Mouse (Mus musculus) forebrain, postnatal 0 days (tissue): Measurements from ENCODE around the gene Stk10. TPM values are rescaled to one million over a fixed set of nuclear protein-coding genes. Genes with fewer than 3 reads are reported as not detected.

ENCODE experiments used
- ATAC-seq: fragments of 200-750 bp; cut with Nextera tagmentation; 2 replicates; pipeline ENCODE4 v1.8.0; 2017; ENCODE audit warnings: mild to moderate bottlenecking, moderate library complexity
- DNase-seq: peaks from one replicate; pipeline ENCODE4 v3.0.0-alpha.2; 2015
- H3K27ac ChIP-seq: fragments of 300-500 bp; sonication (generic); 2 replicates; pipeline ENCODE4 v1.5.1; 2014; ENCODE audit warnings: low read depth, mild to moderate bottlenecking, antibody characterized with exemption, low read length, moderate library complexity, mixed read lengths
- H3K27me3 ChIP-seq: fragments of 300-500 bp; sonication (generic); 2 replicates; pipeline ENCODE4 v1.6.1; 2014; ENCODE audit warnings: mild to moderate bottlenecking, low read length, mixed read lengths; ENCODE audit not compliant: insufficient read depth
- H3K36me3 ChIP-seq: fragments of 300-500 bp; sonication (generic); 2 replicates; pipeline ENCODE4 v1.6.1; 2014; ENCODE audit warnings: mild to moderate bottlenecking, moderate library complexity; ENCODE audit not compliant: insufficient read depth
- H3K4me1 ChIP-seq: fragments of 300-500 bp; sonication (generic); 2 replicates; pipeline ENCODE4 v1.6.1; 2014; ENCODE audit warnings: antibody characterized with exemption; ENCODE audit not compliant: insufficient read depth
- H3K4me2 ChIP-seq: fragments of 300-500 bp; sonication (generic); 2 replicates; pipeline ENCODE4 v1.6.1; 2014; ENCODE audit warnings: low read depth, mild to moderate bottlenecking, moderate library complexity
- H3K4me3 ChIP-seq: fragments of 300-500 bp; sonication (generic); 2 replicates; pipeline ENCODE4 v1.5.1; 2014; ENCODE audit warnings: low read depth, low read length, mixed read lengths
- H3K9ac ChIP-seq: fragments of 300-500 bp; sonication (generic); 2 replicates; pipeline ENCODE4 v1.6.1; 2014; ENCODE audit warnings: mild to moderate bottlenecking
- H3K9me3 ChIP-seq: fragments of 300-500 bp; sonication (generic); 2 replicates; pipeline ENCODE4 v1.6.1; 2016; ENCODE audit warnings: low read length
- CTCF ChIP-seq: sonication (generic); IDR thresholded peaks from 2 replicates; pipeline ENCODE4 v1.5.1; 2016; ENCODE audit warnings: antibody characterized with exemption, control low read depth, low read depth
- WGBS: fragments of 180-500 bp; shearing (Covaris S2); extraction: QIAGEN DNeasy Blood & Tissue Kit; methylation state at CpG from one replicate; pipeline ENCODE4 v1.1.7; 2014; 5-methylcytosine and 5-hydroxymethylcytosine counted together
- polyA plus RNA-seq: library from polyadenylated mRNA; unstranded; fragments of >200 nt; fragmentation: Nextera tagmentation; extraction: Ambion mirVana; gene quantifications from 2 replicates; pipeline ENCODE4 v1.2.1, GENCODE M21; 2015
- total RNA-seq: library from RNA; depleted of rRNA; stranded (reverse); fragments of >200 nt; gene quantifications from 2 replicates; pipeline ENCODE4 v1.2.3, GENCODE M21; 2014

Stk10 gene
- total and polyA plus RNA-seq, 2 experiments from 2014 or later = 0.90 to 2.3 TPM

- TF ChIP-seq CTCF = no peak
- Histone ChIP-seq H3K36me3 (no peaks in the 10 kb centered on the region), H3K27me3 (no peaks in the 10 kb centered on the region), H3K27ac (no peak overlapping the region), H3K4me1 (no peaks in the 10 kb centered on the region), H3K9ac (no peak overlapping the region), H3K9me3 (no peaks in the 10 kb centered on the region), H3K4me2 (no peak overlapping the region), H3K4me3 (no peak overlapping the region)
- 65% methylated on average over 10 of the region's 10 CpGs for WGBS
- DNase-seq (no peak), ATAC-seq (no peak)
Observed at GRCm38 (mm10) chr11:32556333-32556990, 23.4 kb downstream of the Stk10 start.

DNA sequence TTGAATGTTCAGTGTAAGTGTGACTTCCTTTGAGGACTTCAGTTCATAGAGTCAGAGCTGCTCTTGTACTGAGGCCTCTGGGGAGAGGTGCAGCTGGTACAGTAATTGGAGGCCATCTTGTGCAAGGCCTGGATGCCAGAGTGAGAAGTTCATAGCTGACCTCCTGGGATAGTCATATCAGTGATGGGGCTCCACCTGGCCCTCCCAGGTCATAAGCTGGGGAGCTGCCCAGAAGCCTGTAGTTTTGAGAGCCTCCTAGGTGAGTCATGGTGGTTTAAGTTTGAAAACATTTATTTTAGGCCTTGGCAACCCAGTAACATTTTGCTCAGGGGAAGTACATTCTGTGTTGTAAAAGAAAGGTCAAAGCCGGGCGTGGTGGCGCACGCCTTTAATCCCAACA is 24.9 kb downstream of the Stk10 start:
- no peaks in the 10 kb centered on the region for H3K4me1 ChIP-seq
- H3K9me3 ChIP-seq = no peaks in the 10 kb centered on the region
- H3K9ac ChIP-seq = no peak overlapping the region
- TF ChIP-seq CTCF = no peak
- DNase-seq (no peak), ATAC-seq (no peak)
- 88% methylated on average over 4 of the region's 4 CpGs for WGBS
- no peak overlapping the region for H3K27ac ChIP-seq
- no peak overlapping the region for H3K4me3 ChIP-seq
- H3K36me3 ChIP-seq = no peaks in the 10 kb centered on the region
- H3K27me3 ChIP-seq = no peaks in the 10 kb centered on the region
- H3K4me2 ChIP-seq = no peak overlapping the region

- Histone ChIP-seq H3K9me3 (no peaks in the 10 kb centered on the region), H3K4me1 (no peaks in the 10 kb centered on the region), H3K4me3 (no peak overlapping the region), H3K27me3 (no peaks in the 10 kb centered on the region), H3K27ac (no peak overlapping the region), H3K9ac (no peak overlapping the region), H3K36me3 (no peaks in the 10 kb centered on the region), H3K4me2 (no peak overlapping the region)
- 48% methylated on average over 8 of the region's 8 CpGs for WGBS
- TF ChIP-seq CTCF = no peak
- no peak for ATAC-seq
- no peak for DNase-seq
Observed at GRCm38 (mm10) chr11:32558677-32559076, 25.6 kb downstream of the Stk10 start.

DNA sequence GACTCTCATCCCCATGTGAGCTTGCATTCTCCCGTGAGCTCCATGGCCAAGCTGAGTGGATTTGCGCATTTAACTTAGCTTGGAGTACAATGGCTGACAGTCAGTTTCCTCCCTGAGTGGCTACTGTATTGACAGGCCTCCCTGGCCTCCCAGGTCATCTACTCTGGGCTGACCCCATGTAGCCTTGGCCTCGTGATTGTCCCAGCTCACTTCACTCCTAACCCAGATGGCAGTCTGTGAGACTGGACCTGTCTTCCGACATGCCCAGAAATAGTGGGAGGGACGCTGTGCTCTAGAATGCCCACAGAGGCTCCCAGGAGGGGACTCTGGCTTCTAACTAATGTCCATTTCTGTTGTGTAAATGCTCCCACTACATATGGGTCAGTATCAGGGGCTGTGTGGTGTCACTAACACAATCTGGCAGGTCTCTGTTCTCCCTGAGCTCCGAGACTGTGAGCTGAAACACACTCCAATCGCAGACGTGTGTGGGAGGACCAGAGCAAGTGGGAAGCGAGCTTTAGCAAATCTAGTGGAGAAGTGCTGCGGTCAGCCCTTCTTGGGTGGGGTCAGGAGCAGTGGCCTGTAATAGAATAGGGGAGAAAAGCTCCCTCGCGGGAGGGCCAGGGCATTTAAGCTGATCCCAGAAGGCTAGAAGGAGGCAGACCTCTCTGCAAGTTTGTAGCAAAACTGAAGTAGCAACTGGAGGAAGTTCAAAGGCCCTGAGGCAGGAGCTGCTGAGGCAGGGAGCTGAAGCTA is 27.1 kb downstream of the Stk10 start:
- no peak for TF ChIP-seq CTCF
- Histone ChIP-seq H3K4me2 (no peak overlapping the region), H3K9me3 (no peaks in the 10 kb centered on the region), H3K27me3 (no peaks in the 10 kb centered on the region), H3K9ac (no peak overlapping the region), H3K4me1 (no peaks in the 10 kb centered on the region), H3K27ac (no peak overlapping the region), H3K4me3 (no peak overlapping the region), H3K36me3 (no peaks in the 10 kb centered on the region)
- DNase-seq (no peak), ATAC-seq (no peak)
- WGBS = 79% methylated on average over 12 of the region's 12 CpGs

DNA sequence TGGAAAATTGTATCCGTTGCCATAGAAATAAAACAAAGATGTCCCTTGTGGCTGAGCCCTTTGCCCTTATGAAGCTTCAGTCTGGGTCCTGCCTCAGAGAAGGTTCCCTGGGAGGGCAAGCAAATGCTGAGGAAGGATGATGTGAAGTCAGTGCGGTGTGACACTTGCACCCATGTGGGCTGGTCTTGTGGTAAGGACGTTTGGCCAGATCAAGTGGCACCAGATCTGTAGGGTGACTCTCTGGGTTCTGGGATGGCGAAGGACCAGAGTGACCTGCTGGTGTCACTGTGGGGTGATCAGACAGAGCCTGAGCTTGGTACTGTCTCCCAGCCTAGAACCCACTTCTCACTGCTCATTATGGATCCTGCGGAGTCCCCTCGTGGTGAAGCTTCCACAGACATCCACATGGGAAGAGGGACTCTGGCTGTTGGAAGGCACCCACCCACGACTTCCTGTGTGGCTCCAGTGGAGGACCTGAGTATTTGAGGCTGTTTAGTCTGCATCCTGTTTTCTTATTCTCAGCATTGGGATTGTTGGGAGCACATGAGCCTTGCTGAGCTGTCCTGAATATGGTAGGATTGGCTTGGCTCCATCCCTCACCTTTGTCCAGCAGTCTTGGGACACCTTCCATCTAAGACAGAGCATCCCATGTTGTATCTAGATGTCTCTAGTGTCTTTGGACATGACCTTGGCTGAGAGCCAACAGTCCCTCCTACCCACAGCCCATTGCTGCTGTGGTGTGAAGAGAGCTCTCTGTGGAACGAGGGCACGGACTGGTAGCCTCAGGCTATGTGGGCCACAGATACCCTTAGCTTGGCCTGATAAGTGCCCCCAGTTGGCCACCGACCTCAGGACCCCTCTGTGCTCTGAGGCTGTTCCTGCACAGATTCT is 28.6 kb downstream of the Stk10 start:
- ATAC-seq = no peak
- DNase-seq = no peak
- no peaks in the 10 kb centered on the region for H3K36me3 ChIP-seq
- no peak overlapping the region for H3K27ac ChIP-seq
- no peak for TF ChIP-seq CTCF
- no peak overlapping the region for H3K9ac ChIP-seq
- no peaks in the 10 kb centered on the region for H3K9me3 ChIP-seq
- H3K4me3 ChIP-seq = no peak overlapping the region
- WGBS = 77% methylated on average over 10 of the region's 10 CpGs
- no peaks in the 10 kb centered on the region for H3K4me1 ChIP-seq
- H3K4me2 ChIP-seq = no peak overlapping the region
- H3K27me3 ChIP-seq = no peaks in the 10 kb centered on the region

- Histone ChIP-seq H3K4me1 (no peaks in the 10 kb centered on the region), H3K4me3 (no peak overlapping the region), H3K4me2 (no peak overlapping the region), H3K27ac (no peak overlapping the region), H3K9ac (no peak overlapping the region), H3K36me3 (no peaks in the 10 kb centered on the region), H3K9me3 (no peaks in the 10 kb centered on the region), H3K27me3 (no peaks in the 10 kb centered on the region)
- DNase-seq (no peak), ATAC-seq (no peak)
- 76% methylated on average over 5 of the region's 5 CpGs for WGBS
- no peak for TF ChIP-seq CTCF
Observed at GRCm38 (mm10) chr11:32562706-32563105, 29.6 kb downstream of the Stk10 start.
